Mouse (Mus musculus): ENCODE results near the gene Tmem247.

DNA sequence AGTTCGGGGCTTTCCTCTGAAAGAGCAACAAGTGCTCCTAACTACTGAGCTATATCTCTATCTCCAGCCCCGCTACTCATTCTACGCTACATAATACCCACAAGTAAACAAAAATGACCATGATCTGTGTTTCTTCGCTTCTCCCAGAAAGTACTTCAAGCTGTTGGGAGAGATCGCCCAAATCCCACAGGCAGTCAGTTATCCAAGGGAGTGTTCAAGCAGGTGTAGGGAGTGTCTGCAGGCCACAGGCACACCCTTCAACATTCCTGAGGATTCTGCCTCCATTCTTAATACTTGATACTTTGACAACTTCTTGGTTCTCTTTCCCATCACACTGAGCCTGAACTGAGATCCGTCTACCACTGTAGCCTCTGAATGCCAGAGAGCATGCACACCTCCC, 26.0 kb downstream of the Tmem247 start:
- TF ChIP-seq CTCF (IDR thresholded peaks at IDR 0.05; ENCODE audit: low read depth) (no peak), EP300 (IDR thresholded peaks at IDR 0.05; ENCODE audit: low read depth) (no peak)
